Mouse (Mus musculus) embryonic fibroblast, embryonic 13.5 days (primary cell): ENCODE data around the gene Plekhf1.

Experiments used
- CTCF ChIP-seq: IDR thresholded peaks from 2 replicates; pipeline ENCODE4 v1.5.1; 2011; ENCODE audit warnings: mild to moderate bottlenecking, control low read depth, low read length, moderate library complexity, borderline replicate concordance; ENCODE audit not compliant: insufficient read depth
- POLR2A ChIP-seq: IDR thresholded peaks from 2 replicates; pipeline ENCODE4 v1.6.1; 2011; ENCODE audit warnings: low read depth, mild to moderate bottlenecking, control low read depth, low read length, moderate library complexity

DNA sequence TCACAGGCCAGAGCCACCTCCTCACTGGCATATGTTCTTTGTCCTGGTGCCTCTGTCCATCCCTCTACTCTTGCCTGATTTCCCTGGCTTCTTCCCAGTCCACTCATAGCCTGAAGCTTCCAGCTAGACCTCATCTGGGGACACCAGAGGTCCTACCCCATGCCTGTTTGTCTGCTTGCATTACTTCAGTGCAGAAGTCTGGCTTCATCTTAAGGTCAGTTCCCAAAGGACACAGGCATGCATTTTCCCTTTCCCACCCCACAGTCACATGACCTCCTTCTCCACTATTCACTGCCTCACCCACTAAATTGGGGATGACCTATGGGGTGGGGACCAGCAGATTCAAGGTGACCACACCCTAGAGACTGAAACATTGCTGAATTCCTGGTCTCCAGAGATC, 25.6 kb upstream of the Plekhf1 start:
- no peak for TF ChIP-seq POLR2A
- no peak for TF ChIP-seq CTCF
